30 mouse cellular contexts compared by ENCODE assay signal in the genomic region with DNA sequence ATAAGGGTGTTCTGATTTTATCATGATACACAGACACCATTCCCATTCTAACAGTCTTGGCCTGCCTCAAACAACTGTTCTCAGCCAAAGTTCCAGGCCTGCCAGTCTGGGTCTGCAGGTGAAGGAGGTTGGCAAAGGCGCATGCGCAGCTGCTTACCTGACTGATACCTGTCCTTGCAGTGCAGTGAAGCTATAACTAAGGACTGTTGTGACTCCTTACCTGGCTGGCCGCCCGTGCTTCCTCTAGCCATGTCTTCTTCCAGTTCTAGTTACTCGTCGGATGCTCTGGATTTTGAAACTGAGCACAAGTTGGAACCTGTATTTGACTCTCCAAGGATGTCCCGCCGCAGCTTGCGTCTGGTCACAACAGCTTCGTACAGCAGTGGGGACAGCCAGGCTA.
"Had no signal": no experiment of that assay in that cellular context is flagged by ENCODE, and none has a peak within 500 bp of the region (broad histone marks: within the 10 kb centered on the region; RNA-seq: fewer than 3 reads in every experiment).

No protein-coding gene starts in this region.

- H3K4me1 ChIP-seq: heart, embryonic 15.5 days; hindbrain, embryonic 10.5 days; hindbrain, embryonic 12.5 days; hindbrain, embryonic 13.5 days; hindbrain, embryonic 15.5 days; intestine, embryonic 15.5 days; kidney, embryonic 15.5 days had no signal

- H3K27me3 ChIP-seq: heart, embryonic 12.5 days; heart, embryonic 13.5 days; heart, embryonic 15.5 days; hindbrain, embryonic 12.5 days; hindbrain, embryonic 13.5 days; hindbrain, embryonic 15.5 days; intestine, embryonic 15.5 days; kidney, embryonic 15.5 days had no signal

- H3K4me3 ChIP-seq: heart, embryonic 10.5 days; heart, embryonic 12.5 days; heart, embryonic 13.5 days; heart, embryonic 15.5 days; hindbrain, embryonic 10.5 days; hindbrain, embryonic 12.5 days; hindbrain, embryonic 13.5 days; hindbrain, embryonic 15.5 days; intestine, embryonic 15.5 days; kidney, embryonic 15.5 days; layer of hippocampus, adult 2 months; left cerebral cortex, adult 2 months had no signal

- H3K27ac ChIP-seq: heart, embryonic 10.5 days; heart, embryonic 13.5 days; heart, embryonic 15.5 days; hindbrain, embryonic 10.5 days; hindbrain, embryonic 12.5 days; hindbrain, embryonic 13.5 days; hindbrain, embryonic 14.5 days; hindbrain, embryonic 15.5 days; hindbrain, postnatal 0 days; intestine, embryonic 15.5 days; kidney, embryonic 15.5 days; kidney, postnatal 0 days; layer of hippocampus, adult 2 months; left cerebral cortex, adult 2 months had no signal

- DNase-seq: heart, postnatal 10 days; heart, postnatal 14 days; heart, postnatal 36 days; heart, postnatal 4 days; kidney, adult 11 months; kidney, adult 18-20 months; kidney, adult 8-10 months; kidney, adult 9 months; kidney, postnatal 10 days; kidney, postnatal 14 days; kidney, postnatal 25 days; kidney, postnatal 36 days; kidney, postnatal 4 days; layer of hippocampus, adult 9-11 months; layer of hippocampus, postnatal 36 days had no signal
